Mouse (Mus musculus): Measurements from ENCODE around the gene Necap1. TPM values are rescaled to one million over a fixed set of nuclear protein-coding genes. Genes with fewer than 3 reads are reported as not detected.
A peak's percentile ranks its signal among the peaks of the same experiment; 100 is the strongest.

Gene Necap1
- polyA plus RNA-seq, 1 experiment from 2014 or later, result 77.9 TPM

DNA sequence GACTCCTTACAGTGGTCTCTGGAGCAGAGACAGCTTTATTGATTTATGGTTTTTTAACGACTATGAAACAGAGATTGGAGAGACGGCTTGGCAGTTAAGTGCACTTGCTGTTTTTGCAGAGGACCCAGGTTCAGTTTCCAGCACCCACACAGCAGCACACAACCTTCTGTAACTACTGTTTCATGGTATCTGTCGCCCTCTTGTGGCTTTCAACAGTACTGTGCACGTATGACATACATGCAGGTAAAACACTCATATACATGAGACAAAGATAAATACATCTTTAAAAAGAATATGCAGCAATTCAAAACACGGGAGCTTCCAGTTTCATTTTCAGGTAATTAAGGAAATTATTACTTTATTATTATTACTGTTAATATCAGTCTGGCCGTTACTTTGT lies 11.8 kb upstream of the Necap1 start:
- no peaks in the 10 kb centered on the region for H3K36me3 ChIP-seq
- no peaks in the 10 kb centered on the region for H3K27me3 ChIP-seq
- ATAC-seq (ENCODE audit: low FRiP score, low read depth), result no peak
- H3K4me2 ChIP-seq (replicated peaks), result no peak overlapping the region
- H3K4me3 ChIP-seq, result no peak overlapping the region
- H3K9me3 ChIP-seq, result peaks cover 18% of the 10 kb centered on the region; the same call in 1 of the 2 replicates
- H3K4me1 ChIP-seq, result no peaks in the 10 kb centered on the region
- no peak overlapping the region for H3K9ac ChIP-seq (replicated peaks)
- no peak overlapping the region for H3K27ac ChIP-seq (replicated peaks)
- 84% methylated on average over 6 of the region's 6 CpGs for WGBS

DNA sequence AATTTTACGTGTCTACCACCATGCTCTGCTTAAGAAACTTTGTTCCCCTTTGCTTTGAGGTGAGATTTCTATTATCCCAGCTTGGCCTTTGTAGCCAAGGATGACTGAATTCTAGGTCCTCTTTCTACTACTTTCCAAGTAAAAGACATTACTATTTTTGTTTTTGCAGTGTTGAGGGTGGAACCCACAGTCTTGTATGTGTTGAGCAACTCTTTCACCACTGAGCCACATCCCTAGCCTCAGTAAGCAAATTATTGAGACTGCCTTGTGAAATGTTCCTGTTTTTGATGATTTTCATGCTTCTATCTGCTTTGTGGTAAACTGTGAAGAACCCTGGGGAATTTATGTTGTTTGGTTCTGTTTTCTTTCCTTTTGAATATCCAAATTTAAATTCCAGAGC lies 11.4 kb upstream of the Necap1 start:
- Histone ChIP-seq H3K27ac (replicated peaks) (no peak overlapping the region), H3K4me3 (no peak overlapping the region), H3K9ac (replicated peaks) (no peak overlapping the region)

DNA sequence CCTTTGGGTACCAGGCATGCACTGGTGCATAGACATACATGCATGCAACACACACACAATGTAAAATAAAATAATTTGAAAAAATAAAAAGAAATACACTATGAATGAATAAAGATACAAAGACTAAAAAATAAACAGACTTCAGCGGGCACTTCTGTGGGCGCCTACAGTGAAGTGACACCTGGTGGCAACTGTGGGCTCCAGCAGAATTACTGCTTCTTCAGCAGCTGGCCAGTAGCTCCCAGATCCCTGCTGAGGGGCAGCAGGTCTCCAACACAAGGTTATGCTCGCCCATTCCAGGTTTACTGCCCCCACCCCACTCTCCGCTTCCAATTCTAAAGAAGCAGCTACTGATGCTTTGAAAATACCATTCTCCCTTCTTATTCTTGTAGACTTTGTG lies 6.4 kb upstream of the Necap1 start:
- 70% methylated on average over 4 of the region's 4 CpGs for WGBS
- H3K9me3 ChIP-seq, result no peaks in the 10 kb centered on the region
- no peak overlapping the region for H3K4me2 ChIP-seq (replicated peaks)
- no peak overlapping the region for H3K4me3 ChIP-seq
- H3K27me3 ChIP-seq, result 0 out of 2 replicates have a peak, but pooled peaks cover 4% of the 10 kb centered on the region
- no peaks in the 10 kb centered on the region for H3K4me1 ChIP-seq
- no peaks in the 10 kb centered on the region for H3K36me3 ChIP-seq
- H3K9ac ChIP-seq (replicated peaks), result no peak overlapping the region
- no peak for ATAC-seq (ENCODE audit: low FRiP score, low read depth)
- no peak overlapping the region for H3K27ac ChIP-seq (replicated peaks)

More for the DNA sequence above, 11.4 kb upstream of the Necap1 start:
- Histone ChIP-seq H3K4me2 (replicated peaks) (no peak overlapping the region), H3K27me3 (no peaks in the 10 kb centered on the region), H3K36me3 (no peaks in the 10 kb centered on the region), H3K4me1 (no peaks in the 10 kb centered on the region), H3K9me3 (peaks cover 18% of the 10 kb centered on the region; the same call in 1 of the 2 replicates)
- WGBS, result 84% methylated on average over 1 of the region's 1 CpGs
- ATAC-seq (ENCODE audit: low FRiP score, low read depth), result no peak

DNA sequence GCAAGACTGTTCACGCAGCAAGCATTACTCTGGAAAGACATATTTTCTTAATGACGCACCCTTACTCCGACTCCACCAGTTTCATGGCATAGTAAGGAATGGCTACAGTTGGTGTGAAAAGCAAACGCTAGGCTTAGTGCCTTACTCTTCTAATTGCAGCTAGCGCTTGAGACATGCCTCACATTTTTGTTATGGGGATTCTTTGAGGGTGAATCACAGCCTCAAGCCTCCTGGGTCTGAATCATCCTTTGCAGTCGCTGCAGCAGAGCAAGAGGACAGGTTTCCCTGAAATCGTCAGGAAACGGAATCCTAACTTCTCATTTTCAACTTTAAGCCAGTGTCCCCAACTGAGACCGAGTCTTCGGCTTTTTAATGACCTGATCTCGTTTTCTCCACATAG lies 4.4 kb upstream of the Necap1 start:
- H3K9me3 ChIP-seq, result no peaks in the 10 kb centered on the region
- no peak overlapping the region for H3K27ac ChIP-seq (replicated peaks)
- H3K4me2 ChIP-seq (replicated peaks), result no peak overlapping the region
- WGBS, result 87% methylated on average over 11 of the region's 11 CpGs
- 0 out of 2 replicates have a peak, but pooled peaks cover 4% of the 10 kb centered on the region for H3K27me3 ChIP-seq
- H3K4me3 ChIP-seq, result no peak overlapping the region
- no peak for ATAC-seq (ENCODE audit: low FRiP score, low read depth)
- H3K36me3 ChIP-seq, result no peaks in the 10 kb centered on the region
- no peak overlapping the region for H3K9ac ChIP-seq (replicated peaks)
- H3K4me1 ChIP-seq, result no peaks in the 10 kb centered on the region

DNA sequence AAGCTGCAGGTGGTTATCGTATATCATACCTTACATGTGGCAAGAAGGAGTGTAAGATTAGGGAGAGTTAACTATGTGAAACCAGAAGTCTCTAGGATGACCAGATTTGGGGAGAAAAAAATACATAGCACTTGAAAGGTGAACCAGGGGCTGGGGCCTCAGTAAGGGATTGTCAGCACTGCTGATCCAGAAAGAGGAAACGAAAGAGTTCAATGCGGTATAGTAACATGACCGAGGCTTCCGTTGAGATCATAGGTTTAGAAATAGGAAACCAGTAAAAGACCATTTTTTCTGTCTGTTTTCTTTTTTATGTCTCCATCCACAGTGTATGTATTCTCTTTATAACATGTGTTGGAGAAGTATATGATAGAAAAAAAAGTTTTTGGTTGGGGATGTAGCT lies 1.5 kb upstream of the Necap1 start:
- no peak overlapping the region for H3K4me3 ChIP-seq
- peaks cover 10% of the 10 kb centered on the region for H3K4me1 ChIP-seq
- H3K4me2 ChIP-seq (replicated peaks), result no peak overlapping the region
- ATAC-seq (ENCODE audit: low FRiP score, low read depth), result no peak
- no peak overlapping the region for H3K27ac ChIP-seq (replicated peaks)
- H3K9ac ChIP-seq (replicated peaks), result no peak overlapping the region
- WGBS, result 96% methylated on average over 5 of the region's 5 CpGs
- H3K27me3 ChIP-seq, result 0 out of 2 replicates have a peak, but pooled peaks cover 4% of the 10 kb centered on the region
- H3K9me3 ChIP-seq, result no peaks in the 10 kb centered on the region
- H3K36me3 ChIP-seq, result peaks cover 6% of the 10 kb centered on the region; the same call in 1 of the 2 replicates

DNA sequence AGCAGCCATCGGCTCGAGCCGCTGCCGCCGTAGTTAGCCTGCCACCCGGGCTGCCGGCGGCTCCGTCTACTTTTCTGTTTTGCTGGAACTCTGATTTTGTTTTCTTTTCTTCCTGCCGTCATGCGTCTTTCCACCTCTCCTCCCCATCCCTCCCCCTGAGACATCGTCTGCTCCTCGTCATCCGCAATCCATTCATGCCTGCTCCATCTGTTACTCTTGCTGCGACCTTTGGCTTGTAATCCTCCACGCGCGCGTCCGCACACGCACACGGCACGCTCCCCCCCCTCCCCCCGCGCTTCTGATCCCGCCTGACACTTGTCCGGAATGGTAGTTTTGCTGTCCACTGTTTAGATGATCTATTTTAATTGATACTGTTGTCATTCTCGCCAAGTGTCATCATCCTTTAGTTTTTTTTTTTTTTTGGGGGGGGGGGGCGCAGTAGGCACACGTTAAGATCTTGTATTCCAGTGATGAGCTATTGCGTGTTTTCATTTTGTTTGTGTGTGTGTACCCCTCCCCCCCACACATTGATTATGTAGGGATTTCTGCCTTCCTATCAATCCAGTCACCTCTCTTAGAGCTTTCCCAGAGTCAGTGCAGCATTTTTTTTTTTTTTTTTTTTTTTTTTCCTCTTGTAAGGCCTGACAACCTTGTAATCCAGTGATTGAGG lies 581 bp downstream of the Necap1 start:
- under 1% methylated on average over 31 of the region's 31 CpGs for WGBS
- peak overlapping the region; percentile 81 for H3K4me3 ChIP-seq

DNA sequence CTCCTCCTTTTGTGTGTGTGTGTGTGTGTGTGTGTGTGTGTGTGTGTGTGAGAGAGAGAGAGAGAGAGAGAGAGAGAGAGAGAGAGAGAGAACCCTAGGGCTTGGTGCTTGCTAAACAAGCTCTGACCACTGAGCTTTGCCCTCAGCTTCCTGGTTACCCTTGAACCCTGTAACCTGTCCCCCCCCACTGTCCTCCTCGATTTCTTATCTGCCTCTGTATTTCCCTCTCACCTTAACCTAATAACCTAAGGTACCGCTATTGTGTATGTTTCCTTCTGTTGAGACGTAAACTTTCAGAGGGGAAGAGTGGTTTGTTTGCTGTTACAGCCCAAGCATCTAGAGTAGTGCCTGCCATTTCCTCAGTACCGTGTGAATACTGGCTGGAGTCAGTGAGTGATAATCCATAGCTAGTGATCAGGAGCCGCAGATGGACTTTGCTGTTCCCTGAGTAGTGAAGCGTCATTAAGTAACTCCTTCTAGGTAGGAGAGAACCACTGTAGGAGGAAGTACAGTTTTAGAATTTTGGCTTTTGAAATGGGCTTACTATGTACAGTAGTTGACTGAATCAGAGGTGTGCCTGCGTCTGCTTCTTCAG lies 5.0 kb downstream of the Necap1 start:
- WGBS, result 89% methylated on average over 7 of the region's 7 CpGs
- ATAC-seq (ENCODE audit: low FRiP score, low read depth), result no peak

More for the DNA sequence above, 581 bp downstream of the Necap1 start:
- Histone ChIP-seq H3K9ac (replicated peaks) (peak overlapping the region; percentile 87), H3K4me1 (peaks cover 10% of the 10 kb centered on the region), H3K27me3 (0 out of 2 replicates have a peak, but pooled peaks cover 4% of the 10 kb centered on the region), H3K9me3 (no peaks in the 10 kb centered on the region), H3K36me3 (peaks cover 17% of the 10 kb centered on the region), H3K27ac (replicated peaks) (peak overlapping the region; percentile 91), H3K4me2 (replicated peaks) (peak overlapping the region; percentile 59)
- ATAC-seq (ENCODE audit: low FRiP score, low read depth), result peak; percentile 81

DNA sequence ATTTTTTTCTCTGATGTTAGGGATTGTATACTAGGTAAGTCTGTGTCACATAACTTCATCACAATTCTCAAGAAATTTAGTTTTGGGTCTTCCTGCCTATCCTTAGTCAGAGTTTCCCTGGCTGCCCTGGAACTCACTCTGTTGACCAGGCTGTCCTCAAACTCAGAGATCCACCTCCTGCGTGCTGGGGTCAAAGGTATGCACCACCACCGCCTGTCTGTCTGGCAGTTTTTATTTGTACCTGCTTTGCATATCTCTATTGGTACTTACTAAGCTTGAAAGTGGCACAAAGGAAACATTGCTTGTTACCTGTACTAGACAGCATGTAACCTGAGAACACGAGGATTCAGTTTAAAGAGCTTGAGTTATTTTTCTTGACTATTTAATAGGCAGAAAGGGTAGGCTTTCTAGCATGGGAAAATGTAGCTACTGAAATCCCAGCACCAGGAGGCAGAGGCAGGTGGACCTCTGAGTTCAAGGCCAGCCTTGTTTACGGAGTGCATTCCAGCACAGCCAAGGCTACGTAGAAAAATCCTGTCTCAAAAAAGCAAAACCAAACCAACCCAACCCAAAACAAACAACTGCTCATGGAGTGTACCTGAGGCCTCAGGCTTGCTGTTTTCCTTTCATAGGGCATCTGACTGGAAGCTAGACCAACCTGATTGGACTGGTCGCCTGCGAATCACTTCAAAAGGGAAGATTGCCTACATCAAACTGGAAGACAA lies 5.7 kb downstream of the Necap1 start:
- 91% methylated on average over 7 of the region's 7 CpGs for WGBS

More for the DNA sequence above, 5.0 kb downstream of the Necap1 start:
- H3K4me1 ChIP-seq, result peaks cover 10% of the 10 kb centered on the region
- H3K27ac ChIP-seq (replicated peaks), result no peak overlapping the region
- no peaks in the 10 kb centered on the region for H3K9me3 ChIP-seq
- peaks cover 58% of the 10 kb centered on the region for H3K36me3 ChIP-seq
- no peak overlapping the region for H3K9ac ChIP-seq (replicated peaks)
- no peak overlapping the region for H3K4me3 ChIP-seq
- no peak overlapping the region for H3K4me2 ChIP-seq (replicated peaks)
- no peaks in the 10 kb centered on the region for H3K27me3 ChIP-seq

DNA sequence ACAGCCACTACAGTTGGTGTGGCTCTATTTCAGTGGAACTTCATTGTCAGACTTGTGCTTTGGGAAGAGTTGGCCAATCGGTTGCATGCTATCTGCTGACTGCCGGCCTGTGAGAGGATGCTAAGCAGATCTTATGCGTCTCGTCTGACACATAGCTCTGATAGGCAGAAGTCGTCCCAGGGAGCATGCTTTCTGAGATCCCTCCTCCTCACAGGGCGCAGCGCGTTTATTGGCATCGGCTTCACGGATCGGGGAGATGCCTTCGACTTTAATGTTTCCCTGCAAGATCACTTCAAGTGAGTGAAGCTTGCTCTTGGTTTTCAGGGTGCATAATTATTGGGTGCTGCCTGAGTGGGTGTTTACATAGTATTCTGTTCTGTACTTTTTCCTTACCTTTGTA lies 7.0 kb downstream of the Necap1 start:
- H3K27me3 ChIP-seq, result no peaks in the 10 kb centered on the region
- peaks cover 78% of the 10 kb centered on the region for H3K36me3 ChIP-seq
- no peak overlapping the region for H3K4me2 ChIP-seq (replicated peaks)
- no peak for ATAC-seq (ENCODE audit: low FRiP score, low read depth)
- H3K4me3 ChIP-seq, result no peak overlapping the region
- H3K27ac ChIP-seq (replicated peaks), result no peak overlapping the region
- 95% methylated on average over 12 of the region's 12 CpGs for WGBS
- no peaks in the 10 kb centered on the region for H3K9me3 ChIP-seq
- H3K9ac ChIP-seq (replicated peaks), result no peak overlapping the region
- H3K4me1 ChIP-seq, result no peaks in the 10 kb centered on the region

More for the DNA sequence above, 5.7 kb downstream of the Necap1 start:
- Histone ChIP-seq H3K4me1 (peaks cover 10% of the 10 kb centered on the region), H3K9ac (replicated peaks) (no peak overlapping the region), H3K27me3 (no peaks in the 10 kb centered on the region), H3K9me3 (no peaks in the 10 kb centered on the region), H3K36me3 (peaks cover 65% of the 10 kb centered on the region), H3K27ac (replicated peaks) (no peak overlapping the region), H3K4me2 (replicated peaks) (no peak overlapping the region), H3K4me3 (no peak overlapping the region)
- ATAC-seq (ENCODE audit: low FRiP score, low read depth), result no peak

DNA sequence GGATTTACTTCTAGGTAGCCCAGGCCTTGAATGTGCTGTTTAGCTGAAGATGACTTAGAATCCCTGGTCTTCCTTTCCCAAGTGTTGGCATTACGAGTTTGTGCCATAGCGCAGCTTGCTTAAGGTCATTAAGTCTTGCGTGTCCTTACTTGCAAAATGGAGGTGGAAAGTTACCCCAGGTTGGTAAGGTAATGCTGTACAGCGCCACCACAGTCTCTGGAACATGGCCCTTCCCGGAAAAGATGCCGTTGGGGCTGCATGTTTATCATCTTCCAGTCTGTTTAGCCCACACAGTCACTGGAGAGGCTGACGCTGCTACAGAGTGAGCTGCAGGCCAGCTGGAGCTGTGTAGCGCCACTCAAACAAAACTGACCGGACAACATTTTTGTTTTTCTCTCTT lies 9.3 kb downstream of the Necap1 start:
- Histone ChIP-seq H3K36me3 (peaks cover 88% of the 10 kb centered on the region), H3K4me2 (replicated peaks) (no peak overlapping the region), H3K27ac (replicated peaks) (no peak overlapping the region), H3K4me1 (no peaks in the 10 kb centered on the region), H3K9ac (replicated peaks) (no peak overlapping the region), H3K27me3 (no peaks in the 10 kb centered on the region), H3K9me3 (no peaks in the 10 kb centered on the region), H3K4me3 (no peak overlapping the region)
- WGBS, result 94% methylated on average over 9 of the region's 9 CpGs
- no peak for ATAC-seq (ENCODE audit: low FRiP score, low read depth)

DNA sequence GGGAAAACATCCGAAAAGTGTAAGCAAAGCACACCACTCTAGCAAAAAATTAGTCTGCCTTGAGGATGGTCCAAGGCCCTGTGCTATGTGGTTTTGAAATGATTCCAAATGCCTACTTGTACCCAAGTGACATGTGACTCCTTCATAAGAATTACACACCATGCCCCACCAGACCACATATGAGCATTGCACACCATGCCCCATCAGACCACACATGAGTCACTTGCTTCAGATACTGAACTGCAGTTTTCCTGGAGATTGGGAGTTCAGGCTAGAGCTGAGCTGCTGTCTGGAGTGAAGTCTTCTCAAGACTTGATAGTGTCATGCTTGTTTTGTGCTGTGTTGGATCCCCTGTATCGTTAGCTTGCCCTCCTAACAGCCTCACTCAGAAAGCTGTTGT lies 15.3 kb downstream of the Necap1 start:
- Histone ChIP-seq H3K4me1 (no peaks in the 10 kb centered on the region), H3K4me3 (no peak overlapping the region), H3K36me3 (peaks cover 62% of the 10 kb centered on the region), H3K27me3 (no peaks in the 10 kb centered on the region), H3K9me3 (no peaks in the 10 kb centered on the region), H3K9ac (replicated peaks) (no peak overlapping the region), H3K27ac (replicated peaks) (no peak overlapping the region), H3K4me2 (replicated peaks) (no peak overlapping the region)
- no peak for ATAC-seq (ENCODE audit: low FRiP score, low read depth)
- WGBS, result 91% methylated on average over 2 of the region's 2 CpGs

DNA sequence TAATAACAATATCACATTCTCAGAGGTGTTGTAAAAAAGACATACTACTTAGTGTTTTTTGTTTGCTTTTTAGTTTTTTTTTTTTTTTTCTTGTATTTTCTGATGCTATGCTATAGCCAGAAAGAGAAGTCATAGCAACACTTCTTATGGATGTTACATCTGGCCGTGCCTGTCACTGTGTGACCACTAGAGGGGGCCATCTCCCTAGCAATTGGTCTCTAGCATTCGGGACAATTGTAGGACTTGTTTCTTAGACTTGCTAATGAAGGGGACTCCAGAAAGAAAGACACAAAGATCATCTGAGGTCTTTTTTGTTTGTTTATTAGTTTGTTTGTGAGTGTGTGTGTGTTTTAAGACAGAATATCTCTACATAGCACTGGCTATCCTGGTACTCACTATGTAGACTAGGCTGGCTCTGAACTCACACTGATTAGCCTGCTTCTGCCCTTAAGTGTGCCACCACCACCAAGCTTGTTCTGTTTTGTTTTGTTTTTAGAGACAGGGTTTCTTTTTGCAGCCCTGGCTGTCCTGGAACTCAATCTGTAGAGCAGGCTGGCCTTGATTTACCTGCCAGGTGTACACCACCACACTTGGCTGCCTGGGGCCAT lies 18.3 kb downstream of the Necap1 start:
- Histone ChIP-seq H3K4me1 (no peaks in the 10 kb centered on the region), H3K9ac (replicated peaks) (no peak overlapping the region), H3K36me3 (peaks cover 32% of the 10 kb centered on the region), H3K9me3 (no peaks in the 10 kb centered on the region), H3K27ac (replicated peaks) (no peak overlapping the region), H3K27me3 (no peaks in the 10 kb centered on the region), H3K4me3 (no peak overlapping the region), H3K4me2 (replicated peaks) (no peak overlapping the region)
- peak; percentile 59; the same call in 1 of the 2 replicates for ATAC-seq (ENCODE audit: low FRiP score, low read depth)
- 9% methylated on average over 2 of the region's 2 CpGs for WGBS

Measured in midbrain, embryonic 12.5 days (tissue).